In genomic region chr17:5842988-5843640, GRCm38 (mm10) we compare ENCODE assay signal across 10 mouse cellular contexts. TPM values are rescaled to one million over a fixed set of nuclear protein-coding genes. Genes with fewer than 3 reads are reported as not detected.
DNase-seq lines count a peak whose midpoint lies in the region; ATAC-seq and TF ChIP-seq lines count a peak whose summit lies in the region.
"Had no signal": no experiment of that assay in that cellular context is flagged by ENCODE, and none has a peak within 500 bp of the region (broad histone marks: within the 10 kb centered on the region; RNA-seq: fewer than 3 reads in every experiment).

No protein-coding gene starts in this region.

- no peaks in the 10 kb centered on the region for H3K36me3 ChIP-seq in heart, embryonic 15.5 days
- peaks cover 6% of the 10 kb centered on the region; the same call in 1 of the 2 replicates for H3K36me3 ChIP-seq in heart, adult 2 months (ENCODE audit: control insufficient read depth, insufficient read depth, low read length)
- no peaks in the 10 kb centered on the region for H3K36me3 ChIP-seq in intestine, postnatal 0 days (ENCODE audit: control insufficient read depth, insufficient read depth)
- H3K36me3 ChIP-seq in liver, embryonic 11.5 days (ENCODE audit: control insufficient read depth, insufficient read depth, low read length): no peaks in the 10 kb centered on the region

- H3K4me2 ChIP-seq in heart, embryonic 15.5 days: peak overlapping the region; percentile 11
- peak overlapping the region; percentile 77 for H3K4me2 ChIP-seq in intestine, postnatal 0 days (replicated peaks; ENCODE audit: low read depth)
- H3K4me2 ChIP-seq in liver, embryonic 11.5 days: peak overlapping the region; percentile 80

- WGBS in heart, embryonic 15.5 days: 66% methylated on average over 9 of the region's 9 CpGs
- 74% methylated on average over 9 of the region's 9 CpGs for WGBS in heart, adult 2 months
- 38% methylated on average over 9 of the region's 9 CpGs for WGBS in intestine, postnatal 0 days
- 61% methylated on average over 9 of the region's 9 CpGs for WGBS in liver, embryonic 11.5 days

- intact Hi-C loops in heart, adult 2 months (cut with DNase I): loop anchor here (5.0 kb wide), 1 partner anchor 351 kb away; the partner anchor contains the start of gene Zdhhc14

- H3K27ac ChIP-seq in heart, embryonic 15.5 days: no peak overlapping the region
- H3K27ac ChIP-seq in heart, adult 2 months: no peak overlapping the region
- peak overlapping the region; percentile 100 for H3K27ac ChIP-seq in intestine, postnatal 0 days (ENCODE audit: low read depth, low read length)
- H3K27ac ChIP-seq in liver, embryonic 11.5 days (ENCODE audit: low read depth, low read length): no peak overlapping the region

- H3K27me3 ChIP-seq in heart, embryonic 15.5 days: no peaks in the 10 kb centered on the region
- no peaks in the 10 kb centered on the region for H3K27me3 ChIP-seq in heart, adult 2 months (ENCODE audit: control insufficient read depth, insufficient read depth, low read length)
- H3K27me3 ChIP-seq in intestine, postnatal 0 days (replicated peaks; ENCODE audit: control insufficient read depth, insufficient read depth, low read length): no peaks in the 10 kb centered on the region
- no peaks in the 10 kb centered on the region for H3K27me3 ChIP-seq in liver, embryonic 11.5 days (replicated peaks; ENCODE audit: control insufficient read depth, insufficient read depth, low read length)

- peaks cover 10% of the 10 kb centered on the region for H3K79me2 ChIP-seq in heart, adult 2 months (replicated peaks; ENCODE audit: control insufficient read depth, insufficient read depth, low read length)

- H3K9me3 ChIP-seq in heart, embryonic 15.5 days (replicated peaks): no peaks in the 10 kb centered on the region
- no peaks in the 10 kb centered on the region for H3K9me3 ChIP-seq in intestine, postnatal 0 days (ENCODE audit: control insufficient read depth)
- no peaks in the 10 kb centered on the region for H3K9me3 ChIP-seq in liver, embryonic 11.5 days (ENCODE audit: control insufficient read depth, low read length)

- no peak for TF ChIP-seq EP300 in heart, adult 2 months (IDR thresholded peaks at IDR 0.05; ENCODE audit: insufficient read depth, low read depth, low read length)

- H3K4me3 ChIP-seq in heart, embryonic 15.5 days: no peak overlapping the region
- H3K4me3 ChIP-seq in heart, adult 2 months: no peak overlapping the region
- peak overlapping the region; percentile 90 for H3K4me3 ChIP-seq in intestine, postnatal 0 days (ENCODE audit: low read depth, low read length)
- H3K4me3 ChIP-seq in liver, embryonic 11.5 days (ENCODE audit: low read depth, low read length): 0 out of 2 replicates have a peak overlapping the region, but pooled peaks have one; percentile 12

- TF ChIP-seq CTCF in heart, adult 2 months (IDR thresholded peaks at IDR 0.05): no peak
- no peak for TF ChIP-seq CTCF in intestine, postnatal 0 days (IDR thresholded peaks at IDR 0.05; ENCODE audit: low read depth)

- no peak for DNase-seq in heart, adult 2 months
- peak; percentile 54 for DNase-seq in NIH3T3 (ENCODE audit: low read depth)
- DNase-seq in liver, embryonic 11.5 days (ENCODE audit: low spot score): no peak
- no peak for DNase-seq in layer of hippocampus, adult 18-20 months (ENCODE audit: low spot score in 2 of 2)
- DNase-seq: embryo, embryonic 11 days; thymus, adult 18-20 months had no signal

- TF ChIP-seq POLR2A in heart, adult 2 months (IDR thresholded peaks at IDR 0.05; ENCODE audit: insufficient read depth, low read depth, low read length): no peak

- no peak for ATAC-seq in heart, embryonic 15.5 days (replicated peaks; ENCODE audit: insufficient number of reproducible peaks, insufficient read depth, low FRiP score, low read depth)
- ATAC-seq in intestine, postnatal 0 days: peak; percentile 85
- ATAC-seq in liver, embryonic 11.5 days (replicated peaks; ENCODE audit: low FRiP score): no peak
- no peak for ATAC-seq in erythroblast, adult 5-6 weeks (replicated peaks; ENCODE audit: low FRiP score, poor library complexity, severe bottlenecking)
- ATAC-seq in frontal cortex, adult (ENCODE audit: low TSS enrichment): no peak

- no peak overlapping the region for H3K9ac ChIP-seq in heart, embryonic 15.5 days
- no peak overlapping the region for H3K9ac ChIP-seq in heart, adult 2 months (ENCODE audit: low read depth, low read length)
- H3K9ac ChIP-seq in intestine, postnatal 0 days (ENCODE audit: low read depth, low read length): peak overlapping the region; percentile 100; the same call in 1 of the 2 replicates
- no peak overlapping the region for H3K9ac ChIP-seq in liver, embryonic 11.5 days (ENCODE audit: low read depth, low read length)

- H3K4me1 ChIP-seq in heart, embryonic 15.5 days (replicated peaks): peaks cover 24% of the 10 kb centered on the region
- H3K4me1 ChIP-seq in heart, adult 2 months (ENCODE audit: control insufficient read depth, insufficient read depth, low read length): peaks cover 12% of the 10 kb centered on the region
- no peaks in the 10 kb centered on the region for H3K4me1 ChIP-seq in intestine, postnatal 0 days (replicated peaks; ENCODE audit: control insufficient read depth, insufficient read depth, low read length)
- peaks cover 26% of the 10 kb centered on the region for H3K4me1 ChIP-seq in liver, embryonic 11.5 days (replicated peaks; ENCODE audit: control insufficient read depth, insufficient read depth, low read length)

RNA-seq across cellular contexts. Expression of gene Snx9, which starts 2.0 kb away (rescaled TPM):
- polyA plus RNA-seq in heart, embryonic 15.5 days (2015; fragmentation: Nextera tagmentation; extraction: Ambion mirVana): 21.1 and 22.2 TPM in 2 replicates
- total RNA-seq in heart, adult 2 months (2021): 10 to 100 TPM; 30.2 to 31.9 TPM
- polyA plus RNA-seq in heart, adult 2 months (2012; rRNA removed): 16.7 and 27.0 TPM in 2 replicates
- polyA plus RNA-seq in intestine, postnatal 0 days (2015; fragmentation: Nextera tagmentation; extraction: Ambion mirVana): 91.4 and 95.4 TPM in 2 replicates
- 31.2 and 35.4 TPM in 2 replicates for polyA plus RNA-seq in liver, embryonic 11.5 days (2014; fragmentation: Nextera tagmentation; extraction: Ambion mirVana)
- 10 to 100 TPM; 15.2 to 15.3 TPM for total RNA-seq in layer of hippocampus, adult 18-20 months (2021)
- 13.3 and 16.7 TPM in 2 replicates for total RNA-seq in erythroblast, adult 5-6 weeks (2015; ENCODE audit: low replicate concordance)
- 7.5 and 9.8 TPM in 2 replicates for total RNA-seq in erythroblast, adult 5-6 weeks (2017; ENCODE audit: low replicate concordance)

Comparison
In these comparisons a context has a peak if more than half of its experiments do, and no peak if none do; other contexts are left out.
1. H3K4me2 ChIP-seq: peak in every context shown above with its lines; median percentile 80 in liver, embryonic 11.5 days; 77 in intestine, postnatal 0 days; 11 in heart, embryonic 15.5 days.
2. H3K4me3 ChIP-seq: peak in intestine, postnatal 0 days (single experiment) and liver, embryonic 11.5 days (single experiment); none in heart, embryonic 15.5 days (single experiment) and heart, adult 2 months (single experiment).